Mouse (Mus musculus): ENCODE measurements at regions not wholly inside any gene's neighbourhood (a gene's known extent, or its start where the extent isn't known, plus 50 kb on each side); places are given as distances from the start of the nearest gene placed in this dataset.

GRCm38 (mm10) chr2:157670191-157670590, 67.0 kb upstream of the Ctnnbl1 start:
- TF ChIP-seq POLR2A (IDR thresholded peaks at IDR 0.05; ENCODE audit: extremely low read depth, insufficient read depth, low read length) (no peak), CTCF (IDR thresholded peaks at IDR 0.05; ENCODE audit: low read depth, low read length) (no peak)
